Mouse (Mus musculus): ENCODE results near the gene Hykk.

Gene Hykk

DNA sequence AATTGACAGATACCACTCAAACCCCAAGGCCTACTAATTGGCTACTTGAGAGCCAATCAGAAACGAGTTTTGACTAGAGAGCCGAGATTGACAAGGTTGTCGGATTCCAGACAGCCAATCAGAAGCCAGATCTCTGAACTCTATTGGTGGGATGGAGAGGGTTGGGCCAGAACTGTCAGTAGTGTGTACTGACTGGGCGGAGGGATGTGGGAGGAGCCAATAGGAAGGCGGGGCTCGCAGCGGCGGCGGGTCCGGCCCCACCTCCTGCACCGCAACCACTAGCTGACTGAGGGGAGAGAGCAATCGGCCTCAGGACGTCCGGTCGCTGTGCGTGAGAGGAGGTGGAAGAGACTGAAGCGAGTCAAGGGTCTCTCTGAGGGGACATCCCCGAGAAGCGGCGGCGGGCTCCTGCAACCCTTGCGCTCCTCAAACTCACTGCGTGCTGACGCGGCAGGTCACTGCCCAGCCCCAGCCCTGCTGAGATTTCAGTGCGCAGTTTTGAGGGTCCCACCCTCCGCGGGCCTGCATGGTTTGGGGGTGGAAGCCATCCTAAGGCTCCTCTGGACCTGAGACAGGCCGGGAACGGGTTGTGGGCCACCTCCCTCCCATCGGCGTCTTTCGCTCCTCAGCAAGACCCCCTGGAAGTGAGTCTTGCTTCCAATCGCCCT is at the start of gene Hykk:
Gene Hykk (plus strand): TSS at position 274 of the 668 bp plus-strand sequence.
- H3K4me3 ChIP-seq (replicated peaks; ENCODE audit: low read length) = peak within 1 kb of the TSS; percentile 92
- peaks cover 17% of the 10 kb centered on the region for H3K4me1 ChIP-seq (replicated peaks; ENCODE audit: low read depth, low read length)
- TF ChIP-seq NANOG (IDR thresholded peaks at IDR 0.05; ENCODE audit: borderline replicate concordance, low read length) (no peak), CTCF (conservative IDR thresholded peaks at IDR 0.05; ENCODE audit: low read length) (no peak), POU5F1 (IDR thresholded peaks at IDR 0.05; ENCODE audit: borderline replicate concordance, low read length) (no peak)

DNA sequence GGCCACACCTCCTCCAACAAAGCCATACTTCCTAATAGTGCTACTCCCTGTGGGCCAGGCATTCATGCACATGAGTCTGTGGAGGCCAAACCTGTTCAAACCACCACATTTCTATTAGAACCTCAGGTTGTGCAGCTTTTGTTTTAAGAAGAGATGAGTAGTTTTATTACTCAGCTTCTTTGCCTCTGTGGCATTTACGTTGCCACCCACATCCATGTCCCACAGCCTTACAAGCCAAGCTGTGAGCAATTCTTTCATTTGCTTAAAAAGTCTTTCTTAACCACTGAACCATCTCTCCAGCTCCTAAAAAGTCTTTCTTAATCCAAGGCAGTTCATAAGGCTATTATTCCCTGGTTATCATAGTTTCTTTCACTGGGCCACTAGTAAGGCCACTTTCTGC is 38.3 kb upstream of the Hykk start:
- no peaks in the 10 kb centered on the region for H3K9me3 ChIP-seq (ENCODE audit: low read length)

More for the DNA sequence above, at the start of gene Hykk:
- H3K36me3 ChIP-seq (ENCODE audit: insufficient read depth, low read length) = no peaks in the 10 kb centered on the region
- peaks cover 3% of the 10 kb centered on the region for H3K9me3 ChIP-seq (ENCODE audit: low read length)
- H3K27me3 ChIP-seq (ENCODE audit: insufficient read depth, low read length) = no peaks in the 10 kb centered on the region

DNA sequence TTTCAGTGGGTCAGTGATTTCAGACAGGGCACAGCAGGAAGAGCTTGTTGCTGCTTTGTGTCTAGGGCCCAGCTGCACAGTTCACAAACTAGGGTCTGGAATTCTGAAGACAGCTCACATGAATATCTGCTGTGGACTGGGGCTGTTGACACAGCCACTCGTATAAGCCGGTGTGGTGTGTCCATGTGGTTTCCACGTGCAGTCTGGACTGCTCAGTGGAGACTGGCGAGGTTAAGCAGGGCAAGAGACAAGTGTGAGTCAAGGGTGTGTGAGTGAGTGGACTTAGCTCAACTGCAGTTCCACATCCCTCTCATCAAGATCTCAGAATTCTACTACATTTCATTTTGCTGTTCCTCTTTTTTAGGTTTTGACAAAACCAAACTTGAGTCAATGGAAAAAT is 25.0 kb upstream of the Hykk start:
- Histone ChIP-seq H3K36me3 (ENCODE audit: insufficient read depth, low read length) (peaks cover 92% of the 10 kb centered on the region), H3K27me3 (ENCODE audit: insufficient read depth, low read length) (no peaks in the 10 kb centered on the region), H3K4me3 (replicated peaks; ENCODE audit: low read length) (no peak overlapping the region), H3K4me1 (replicated peaks; ENCODE audit: low read depth, low read length) (0 out of 2 replicates have a peak, but pooled peaks cover 2% of the 10 kb centered on the region), H3K9me3 (ENCODE audit: low read length) (no peaks in the 10 kb centered on the region)
- no peak for TF ChIP-seq NANOG (IDR thresholded peaks at IDR 0.05; ENCODE audit: borderline replicate concordance, low read length)
- TF ChIP-seq POU5F1 (IDR thresholded peaks at IDR 0.05; ENCODE audit: borderline replicate concordance, low read length) = no peak
- TF ChIP-seq CTCF (conservative IDR thresholded peaks at IDR 0.05; ENCODE audit: low read length) = no peak

More for the DNA sequence above, 38.3 kb upstream of the Hykk start:
- Histone ChIP-seq H3K4me1 (replicated peaks; ENCODE audit: low read depth, low read length) (peaks cover 25% of the 10 kb centered on the region), H3K27me3 (ENCODE audit: insufficient read depth, low read length) (no peaks in the 10 kb centered on the region), H3K4me3 (replicated peaks; ENCODE audit: low read length) (no peak overlapping the region), H3K36me3 (ENCODE audit: insufficient read depth, low read length) (peaks cover 89% of the 10 kb centered on the region)
- TF ChIP-seq CTCF (conservative IDR thresholded peaks at IDR 0.05; ENCODE audit: low read length) (no peak), NANOG (IDR thresholded peaks at IDR 0.05; ENCODE audit: borderline replicate concordance, low read length) (no peak), POU5F1 (IDR thresholded peaks at IDR 0.05; ENCODE audit: borderline replicate concordance, low read length) (no peak)

DNA sequence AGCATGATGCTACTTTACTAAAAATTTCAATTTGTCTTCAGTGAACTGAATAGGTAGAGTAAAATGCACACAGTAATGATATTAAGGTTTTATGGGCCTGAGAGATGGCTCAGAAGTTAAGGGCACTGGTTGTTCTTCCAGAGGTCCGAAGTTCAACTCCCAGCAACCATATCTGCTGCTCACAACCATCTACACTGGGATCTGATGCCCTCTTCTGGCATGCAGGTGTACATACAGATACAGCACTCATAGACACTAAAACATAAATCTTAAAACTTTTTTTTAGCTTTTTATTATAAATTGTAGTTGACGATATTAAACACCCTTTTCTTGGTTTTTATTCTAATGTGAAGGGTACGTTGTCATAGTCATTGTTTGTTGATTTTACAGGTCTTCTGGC is 20.0 kb upstream of the Hykk start:
- TF ChIP-seq POU5F1 (IDR thresholded peaks at IDR 0.05; ENCODE audit: borderline replicate concordance, low read length) (no peak), CTCF (conservative IDR thresholded peaks at IDR 0.05; ENCODE audit: low read length) (peak; percentile 39)

DNA sequence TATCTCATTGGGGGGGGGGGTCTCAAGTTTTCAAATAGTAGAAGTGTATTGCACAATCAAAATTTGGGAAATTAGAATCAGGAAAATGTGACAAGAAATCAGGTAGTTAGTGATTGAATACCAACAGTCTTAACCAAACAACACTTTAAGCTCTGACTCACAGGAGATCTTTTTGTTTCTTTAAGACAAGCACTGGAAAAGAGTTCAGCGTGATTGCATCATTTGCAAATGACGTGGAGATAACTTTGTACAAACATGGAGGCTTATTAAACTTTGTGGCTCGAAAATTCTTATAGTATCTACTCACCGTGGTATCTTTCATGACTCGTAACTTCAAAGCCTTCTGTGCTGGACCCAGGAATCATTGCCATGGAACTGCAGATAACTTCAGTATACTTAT is 7.6 kb upstream of the Hykk start:
- H3K36me3 ChIP-seq (ENCODE audit: insufficient read depth, low read length) = peaks cover 67% of the 10 kb centered on the region
- no peak for TF ChIP-seq CTCF (conservative IDR thresholded peaks at IDR 0.05; ENCODE audit: low read length)
- no peaks in the 10 kb centered on the region for H3K4me1 ChIP-seq (replicated peaks; ENCODE audit: low read depth, low read length)
- no peak overlapping the region for H3K4me3 ChIP-seq (replicated peaks; ENCODE audit: low read length)
- no peaks in the 10 kb centered on the region for H3K9me3 ChIP-seq (ENCODE audit: low read length)
- no peaks in the 10 kb centered on the region for H3K27me3 ChIP-seq (ENCODE audit: insufficient read depth, low read length)

More for the DNA sequence above, 20.0 kb upstream of the Hykk start:
- H3K4me1 ChIP-seq (replicated peaks; ENCODE audit: low read depth, low read length) = no peaks in the 10 kb centered on the region
- H3K36me3 ChIP-seq (ENCODE audit: insufficient read depth, low read length) = peaks cover 89% of the 10 kb centered on the region
- H3K9me3 ChIP-seq (ENCODE audit: low read length) = no peaks in the 10 kb centered on the region
- no peak overlapping the region for H3K4me3 ChIP-seq (replicated peaks; ENCODE audit: low read length)
- no peaks in the 10 kb centered on the region for H3K27me3 ChIP-seq (ENCODE audit: insufficient read depth, low read length)

DNA sequence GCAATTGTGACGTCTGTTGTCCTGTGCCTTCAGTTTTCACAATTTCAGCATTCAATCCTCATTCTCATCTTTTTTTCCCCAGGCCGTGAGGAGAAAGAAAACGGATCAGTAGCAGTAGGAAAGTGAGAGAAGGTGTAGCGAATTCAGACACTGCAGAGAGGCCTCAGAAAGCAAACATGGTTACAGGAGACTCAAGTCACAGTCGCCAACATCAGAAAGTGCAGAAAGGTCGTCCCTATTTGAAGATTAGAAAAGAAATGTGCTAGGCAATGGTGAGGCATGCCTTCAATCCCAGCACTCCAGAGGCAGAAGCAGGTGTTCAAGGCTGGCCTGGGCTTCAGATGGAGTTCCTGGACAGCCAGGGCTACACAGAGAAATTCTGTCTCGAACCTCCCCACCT is 1.5 kb upstream of the Hykk start:
- TF ChIP-seq NANOG (IDR thresholded peaks at IDR 0.05; ENCODE audit: borderline replicate concordance, low read length) (no peak), POU5F1 (IDR thresholded peaks at IDR 0.05; ENCODE audit: borderline replicate concordance, low read length) (no peak), CTCF (conservative IDR thresholded peaks at IDR 0.05; ENCODE audit: low read length) (no peak)
- peaks cover 17% of the 10 kb centered on the region for H3K4me1 ChIP-seq (replicated peaks; ENCODE audit: low read depth, low read length)
- H3K36me3 ChIP-seq (ENCODE audit: insufficient read depth, low read length) = peaks cover 15% of the 10 kb centered on the region
- no peaks in the 10 kb centered on the region for H3K27me3 ChIP-seq (ENCODE audit: insufficient read depth, low read length)
- H3K4me3 ChIP-seq (replicated peaks; ENCODE audit: low read length) = no peak overlapping the region
- H3K9me3 ChIP-seq (ENCODE audit: low read length) = peaks cover 3% of the 10 kb centered on the region

DNA sequence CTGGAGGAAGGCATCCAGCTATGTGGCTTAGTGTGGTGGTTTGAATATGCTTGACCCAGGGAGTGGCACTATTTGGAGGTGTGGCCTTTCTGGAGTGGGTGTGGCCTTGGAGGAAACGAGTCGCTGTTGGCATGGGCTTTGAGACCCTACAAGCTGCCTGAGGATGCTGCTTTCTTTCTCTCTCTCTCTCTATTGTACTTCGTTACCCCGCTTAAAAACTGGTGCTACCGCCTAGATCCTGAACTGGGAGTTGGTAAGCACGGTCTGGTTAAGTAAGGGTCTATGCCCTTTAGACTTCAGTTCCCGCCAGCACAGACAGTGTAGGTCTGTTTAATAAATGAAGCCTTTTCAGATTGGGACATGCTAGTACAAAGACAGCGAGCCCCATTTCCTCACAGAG is 682 bp upstream of the Hykk start:
- Histone ChIP-seq H3K4me3 (replicated peaks; ENCODE audit: low read length) (peak overlapping the region; percentile 92), H3K4me1 (replicated peaks; ENCODE audit: low read depth, low read length) (peaks cover 17% of the 10 kb centered on the region), H3K9me3 (ENCODE audit: low read length) (peaks cover 3% of the 10 kb centered on the region), H3K36me3 (ENCODE audit: insufficient read depth, low read length) (peaks cover 7% of the 10 kb centered on the region), H3K27me3 (ENCODE audit: insufficient read depth, low read length) (no peaks in the 10 kb centered on the region)
- no peak for TF ChIP-seq POU5F1 (IDR thresholded peaks at IDR 0.05; ENCODE audit: borderline replicate concordance, low read length)

DNA sequence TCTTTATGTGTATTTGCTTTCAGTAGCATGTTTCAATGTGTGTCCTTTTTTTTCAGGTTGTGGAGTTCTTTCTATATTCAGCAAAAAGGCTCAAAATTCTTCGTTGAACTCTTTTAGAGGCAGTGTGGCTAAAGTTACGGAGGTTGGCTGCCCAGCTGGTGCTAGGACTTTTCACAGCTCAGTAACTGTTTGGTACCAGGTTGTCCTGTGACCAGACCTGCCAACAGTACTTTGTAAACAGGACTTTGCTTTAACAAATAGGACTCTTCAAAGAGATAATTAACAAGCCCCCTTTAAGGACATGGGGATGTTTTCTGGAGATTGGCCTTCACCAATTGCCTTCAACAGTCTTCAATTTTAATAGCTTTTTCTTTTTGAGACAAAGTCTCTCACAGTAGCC is 1.1 kb downstream of the Hykk start:
- Histone ChIP-seq H3K4me3 (replicated peaks; ENCODE audit: low read length) (no peak overlapping the region), H3K27me3 (ENCODE audit: insufficient read depth, low read length) (no peaks in the 10 kb centered on the region), H3K36me3 (ENCODE audit: insufficient read depth, low read length) (no peaks in the 10 kb centered on the region), H3K4me1 (replicated peaks; ENCODE audit: low read depth, low read length) (peaks cover 17% of the 10 kb centered on the region), H3K9me3 (ENCODE audit: low read length) (peaks cover 3% of the 10 kb centered on the region)
- no peak for TF ChIP-seq POU5F1 (IDR thresholded peaks at IDR 0.05; ENCODE audit: borderline replicate concordance, low read length)
- no peak for TF ChIP-seq CTCF (conservative IDR thresholded peaks at IDR 0.05; ENCODE audit: low read length)
- no peak for TF ChIP-seq NANOG (IDR thresholded peaks at IDR 0.05; ENCODE audit: borderline replicate concordance, low read length)

DNA sequence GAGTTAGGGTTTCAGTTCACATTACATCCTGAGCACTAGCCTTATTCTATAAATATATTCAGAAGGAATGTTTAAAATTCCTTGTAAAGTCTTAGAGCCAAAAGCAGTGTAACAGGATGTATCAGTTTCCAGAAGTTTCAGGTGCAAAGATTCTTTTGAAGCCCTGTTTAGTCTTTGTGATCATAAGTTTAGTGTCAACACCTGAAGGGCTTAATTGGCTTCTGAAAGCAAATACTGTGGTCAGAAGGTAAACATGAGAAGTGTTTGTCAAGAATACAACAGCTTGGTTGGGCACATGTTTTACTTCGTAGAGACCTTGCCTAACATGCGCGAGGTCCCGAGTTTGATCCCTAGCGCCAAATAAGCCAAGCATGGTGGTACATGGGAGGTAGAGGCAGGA is 1.7 kb downstream of the Hykk start:
- TF ChIP-seq NANOG (IDR thresholded peaks at IDR 0.05; ENCODE audit: borderline replicate concordance, low read length) (no peak), POU5F1 (IDR thresholded peaks at IDR 0.05; ENCODE audit: borderline replicate concordance, low read length) (no peak), CTCF (conservative IDR thresholded peaks at IDR 0.05; ENCODE audit: low read length) (no peak)
- no peak overlapping the region for H3K4me3 ChIP-seq (replicated peaks; ENCODE audit: low read length)
- H3K27me3 ChIP-seq (ENCODE audit: insufficient read depth, low read length) = no peaks in the 10 kb centered on the region

More for the DNA sequence above, 1.7 kb downstream of the Hykk start:
- H3K36me3 ChIP-seq (ENCODE audit: insufficient read depth, low read length) = no peaks in the 10 kb centered on the region
- H3K4me1 ChIP-seq (replicated peaks; ENCODE audit: low read depth, low read length) = peaks cover 17% of the 10 kb centered on the region
- H3K9me3 ChIP-seq (ENCODE audit: low read length) = peaks cover 3% of the 10 kb centered on the region

Measured in E14TG2a.4 (cell line).